Mouse (Mus musculus) spleen, postnatal 4 days (tissue): ENCODE measurements around the gene Olfr1396.
"Not testable (repeated sequence)": the region's sequence is repeated elsewhere in the genome, so short reads cannot be mapped to it uniquely, and the experiment has no call there.

Source experiments
- DNase-seq, 2 experiments: peaks; one replicate each; pipeline ENCODE4 v3.0.0; 2022; ENCODE audit warnings: low spot score in 2 of 2

Olfr1396 gene

GRCm38 (mm10) chr11:49090551-49090950 lies 24.1 kb downstream of the Olfr1396 start:
- no peak for DNase-seq

DNA sequence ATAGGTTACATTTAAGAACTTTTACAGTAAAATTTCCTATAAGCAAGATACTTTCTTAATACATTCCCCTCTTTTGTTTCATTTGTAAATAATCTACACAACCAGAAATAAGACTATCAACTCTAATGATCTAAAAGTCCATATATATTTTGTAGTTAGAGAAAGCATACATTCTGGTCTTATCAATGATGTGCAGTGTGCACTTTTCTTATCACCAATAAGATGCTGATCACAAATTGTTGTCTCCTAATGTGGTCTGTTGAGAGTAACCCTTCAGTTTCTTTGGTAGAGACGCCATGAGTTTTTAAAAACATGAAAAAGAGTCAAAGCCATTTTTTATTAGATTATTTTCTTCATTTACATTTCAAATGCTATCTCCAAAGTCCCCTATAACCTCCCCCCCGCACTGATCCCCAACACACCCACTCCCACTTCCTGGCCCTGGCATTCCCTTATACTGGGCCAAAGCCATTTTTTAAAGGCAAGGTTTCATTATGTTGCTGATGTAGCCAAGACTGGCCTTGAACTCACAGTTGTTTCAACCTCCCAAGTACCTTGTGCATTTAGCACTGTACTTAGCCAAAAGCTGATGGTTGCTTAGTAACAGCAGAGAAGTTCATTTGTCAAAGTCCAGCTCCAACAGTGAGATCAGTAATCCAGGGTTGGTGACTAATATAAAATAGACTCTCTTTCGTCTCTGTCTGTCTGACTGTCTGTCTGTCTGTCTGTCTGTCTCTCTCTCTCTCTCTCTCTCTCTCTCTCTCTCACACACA lies 24.8 kb downstream of the Olfr1396 start:
- DNase-seq = peak in 1 of 2 experiments; percentile 50

DNA sequence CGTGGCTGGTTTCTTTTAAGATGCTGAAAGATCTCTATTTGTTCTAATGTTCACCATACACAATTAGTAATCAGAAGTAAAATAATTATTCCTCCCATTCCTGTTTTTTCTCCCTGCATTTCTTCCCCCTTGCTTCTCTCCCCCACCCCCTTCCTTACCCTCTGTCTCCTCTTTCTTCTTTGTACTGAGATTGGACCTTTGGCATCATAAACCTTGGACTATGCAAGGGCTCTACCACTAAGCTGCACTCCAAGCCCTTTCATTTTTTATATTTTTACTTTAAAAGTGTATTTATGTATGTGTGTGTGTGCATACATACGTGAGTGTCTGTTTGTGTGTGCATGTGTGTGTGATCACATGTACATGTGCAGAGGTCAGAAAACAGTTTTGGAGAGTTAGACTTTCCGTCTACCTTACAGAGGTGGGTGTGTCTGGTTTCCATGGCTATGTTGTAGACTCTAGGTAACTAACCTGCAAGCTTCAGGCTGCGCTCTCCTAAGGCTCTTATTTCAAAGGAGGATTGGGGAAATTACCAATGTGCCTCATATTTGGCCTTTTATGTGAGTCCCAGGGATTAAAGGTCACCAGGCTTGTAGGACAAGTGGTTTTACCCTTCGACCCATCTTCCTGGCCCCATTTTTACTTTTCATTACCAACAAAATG lies 25.6 kb downstream of the Olfr1396 start:
- peak in 1 of 2 experiments; percentile 34 for DNase-seq

DNA sequence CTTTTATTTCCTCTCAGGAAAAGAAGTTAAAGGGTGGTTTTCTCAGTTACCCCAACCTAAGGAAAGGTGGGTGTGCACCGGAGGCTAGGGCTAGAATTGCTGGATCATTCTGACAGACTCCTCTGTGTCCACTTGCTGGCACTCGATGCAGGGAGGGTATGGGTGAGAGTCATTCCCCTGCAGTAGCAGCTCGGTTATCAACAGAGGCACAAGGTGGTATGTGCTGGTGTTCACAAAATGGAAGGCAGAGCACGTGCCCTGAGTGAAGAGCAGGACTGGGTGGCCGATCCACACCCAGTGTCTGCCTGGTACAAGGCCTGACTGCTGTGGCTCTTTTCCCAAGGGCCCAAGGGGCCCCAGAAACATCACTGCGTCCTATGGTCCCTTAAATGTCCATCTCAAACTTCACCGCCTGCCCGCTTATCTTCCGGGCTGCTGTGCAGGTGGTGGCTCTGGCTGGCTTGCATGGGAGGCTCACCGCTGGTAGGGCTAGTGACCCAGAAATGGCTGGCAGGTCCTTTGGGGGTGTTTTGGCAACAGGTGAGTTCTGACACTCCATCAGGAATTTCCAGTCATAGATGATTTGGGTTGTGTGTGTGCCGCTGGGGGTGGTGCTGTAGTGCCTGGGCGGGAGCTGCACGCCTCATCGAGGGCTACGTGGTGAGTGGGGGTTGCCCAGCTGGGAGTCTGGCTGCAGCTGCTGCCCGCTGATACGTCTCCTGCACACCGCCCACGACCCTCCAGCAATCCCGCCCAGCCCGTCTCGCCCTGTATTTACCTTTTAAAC lies 26.7 kb downstream of the Olfr1396 start:
- DNase-seq = peak; percentile 68 to 80

GRCm38 (mm10) chr11:49086858-49087361 lies 27.8 kb downstream of the Olfr1396 start:
- DNase-seq = no peak

GRCm38 (mm10) chr11:49084875-49085274 lies 29.8 kb downstream of the Olfr1396 start:
- DNase-seq = peak in 1 of 2 experiments; percentile 63

- DNase-seq = peak in 1 of 2 experiments; percentile 42
Observed at GRCm38 (mm10) chr11:49084385-49084784, 30.3 kb downstream of the Olfr1396 start.

- DNase-seq = no peak
Observed at GRCm38 (mm10) chr11:49083808-49084207, 30.9 kb downstream of the Olfr1396 start.

GRCm38 (mm10) chr11:49083146-49083545 lies 31.5 kb downstream of the Olfr1396 start:
- DNase-seq = no peak

DNA sequence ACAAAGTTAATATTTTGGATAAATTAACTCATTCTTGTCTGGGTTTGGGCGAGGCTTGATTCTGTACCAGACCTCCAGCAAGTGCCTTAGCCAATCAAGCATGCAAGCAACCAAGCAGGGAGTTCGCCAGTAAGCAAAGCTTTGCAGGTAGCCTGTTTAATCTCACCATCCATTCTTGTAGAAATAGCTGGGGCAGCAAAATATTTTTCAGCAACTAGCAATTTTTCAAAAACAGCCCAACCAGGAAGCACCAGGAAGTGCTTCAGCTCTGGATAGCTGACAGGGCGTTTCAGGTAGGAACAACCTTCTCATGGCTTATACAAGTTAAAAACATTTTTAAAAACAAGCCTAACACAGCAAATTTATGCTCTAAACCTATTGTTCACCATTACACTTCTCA lies 32.8 kb downstream of the Olfr1396 start:
- peak in 1 of 2 experiments; percentile 47 for DNase-seq

DNA sequence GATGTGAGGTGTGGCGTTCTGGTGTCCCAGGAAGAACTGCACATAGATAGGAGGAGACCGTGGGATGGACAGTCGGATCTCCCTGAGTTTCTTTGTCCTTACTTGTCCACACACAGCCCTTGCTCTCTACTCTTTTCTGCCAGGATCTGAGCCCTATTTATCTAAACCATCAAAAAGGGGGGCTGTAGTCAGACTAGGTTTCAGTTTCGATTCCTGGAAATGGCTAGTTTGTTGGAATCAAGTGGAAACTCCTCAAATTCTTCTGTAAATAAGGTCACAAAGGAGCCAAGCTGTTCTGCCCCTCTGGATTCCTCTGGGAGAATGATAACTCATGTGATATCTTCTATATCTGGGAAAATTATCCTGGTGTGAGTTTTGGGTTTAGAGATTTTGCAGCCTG lies 33.3 kb downstream of the Olfr1396 start:
- DNase-seq = peak in 1 of 2 experiments; percentile 52

GRCm38 (mm10) chr11:49080636-49081035 lies 34.0 kb downstream of the Olfr1396 start:
- DNase-seq = peak in 1 of 2 experiments; percentile 46

GRCm38 (mm10) chr11:49078719-49079118 lies 36.0 kb downstream of the Olfr1396 start:
- DNase-seq = no peak

DNA sequence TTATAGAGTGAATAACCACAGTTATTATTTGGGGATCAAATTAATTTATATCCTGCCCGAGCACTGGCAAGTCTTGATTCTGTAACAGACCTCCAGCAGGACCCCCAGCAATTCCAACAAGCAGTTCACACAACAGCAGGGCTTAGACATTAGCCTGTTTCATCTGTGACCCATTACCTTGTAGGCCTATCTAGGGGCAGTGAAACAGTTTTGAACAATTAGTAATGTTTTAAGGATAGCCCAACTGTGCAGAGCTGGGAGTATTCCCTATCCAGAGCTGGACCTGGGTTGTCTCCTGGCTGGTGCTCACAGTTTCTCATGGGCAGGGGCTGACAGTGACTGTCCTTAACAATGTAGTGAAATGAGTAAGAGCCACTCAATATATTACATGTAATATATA lies 37.7 kb downstream of the Olfr1396 start:
- DNase-seq = peak in 1 of 2 experiments; percentile 37

- peak in 1 of 2 experiments; percentile 52 for DNase-seq
Observed at GRCm38 (mm10) chr11:49076001-49076757, 38.5 kb downstream of the Olfr1396 start, which contains the start of gene Ifi47. Ifi47 (plus strand) TSS chr11:49076587.

DNA sequence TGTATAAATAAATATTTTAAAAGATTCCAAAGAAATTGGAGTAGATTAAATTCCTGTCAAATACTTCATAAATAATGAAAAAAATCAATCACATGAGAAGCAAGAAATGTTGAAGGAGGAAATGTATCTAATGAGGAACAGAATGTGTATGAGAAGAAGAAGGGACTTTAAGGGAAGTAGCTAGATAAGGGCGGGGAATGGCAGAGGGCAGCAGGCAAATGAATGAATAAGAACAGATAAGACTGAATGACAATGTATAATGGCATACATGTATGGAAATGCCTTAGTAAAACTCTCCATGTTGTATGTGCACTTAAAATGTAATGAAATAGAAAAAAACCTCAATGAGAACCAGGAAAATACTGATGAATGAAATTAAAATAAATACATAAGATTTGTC lies 46.3 kb downstream of the Olfr1396 start:
- no peak for DNase-seq

DNA sequence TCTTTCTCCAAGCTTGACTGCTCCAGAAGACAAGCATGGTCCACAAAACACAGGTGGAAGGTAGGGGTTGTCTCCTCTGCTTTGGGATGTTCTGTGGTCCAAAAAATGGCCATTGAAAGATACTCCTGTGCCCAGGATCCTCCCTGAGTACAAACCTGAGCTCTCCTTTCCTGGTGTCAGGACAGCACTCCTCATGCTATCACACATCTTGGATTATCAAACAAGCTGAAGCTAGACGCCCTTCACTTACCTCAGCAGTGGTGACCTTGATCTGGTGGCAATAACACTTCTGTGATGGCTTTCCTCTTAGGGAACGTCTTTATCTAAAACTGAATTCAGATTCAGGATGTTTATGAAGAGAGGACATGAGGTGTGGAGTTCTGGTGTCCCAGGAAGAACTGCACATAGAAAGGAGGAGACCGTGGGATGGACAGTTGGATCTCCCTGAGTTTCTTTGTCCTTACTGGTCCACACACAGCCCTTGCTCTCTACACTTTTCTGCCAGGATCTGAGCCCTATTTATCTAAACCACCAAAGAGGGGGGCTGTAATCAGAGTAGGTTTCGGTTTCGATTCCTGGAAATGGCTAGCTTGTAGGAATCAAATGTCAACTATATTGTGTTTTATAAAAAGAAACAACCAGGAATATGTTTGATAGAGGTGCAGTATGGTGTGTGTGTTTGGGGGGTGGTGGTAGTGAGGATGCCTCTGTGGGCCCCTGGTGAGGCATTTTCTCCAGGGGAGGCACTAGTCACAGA lies 50.8 kb downstream of the Olfr1396 start, which contains the start of gene Tgtp2:
Tgtp2 (minus strand) TSS at position 494 of the 757 bp plus-strand sequence.
- not testable (repeated sequence) for DNase-seq

DNA sequence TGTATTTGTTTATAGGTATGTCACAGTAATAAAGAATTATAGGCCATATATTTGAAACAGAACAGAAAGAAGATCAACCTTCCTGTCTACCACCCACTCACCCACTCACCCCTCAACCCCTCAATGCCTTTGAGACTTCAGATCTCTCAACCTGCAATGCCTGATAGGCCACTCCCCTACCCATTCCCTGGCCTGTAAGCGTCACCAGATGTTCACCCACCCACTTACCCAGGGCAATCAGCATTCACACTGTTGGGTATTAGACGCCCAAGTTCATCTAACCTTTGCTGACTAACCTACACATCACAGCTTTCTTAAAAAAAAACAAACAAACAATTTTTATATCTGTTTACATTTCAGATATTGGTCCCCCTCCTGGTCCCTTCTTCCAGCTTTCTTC lies 52.8 kb downstream of the Olfr1396 start:
- not testable (repeated sequence) for DNase-seq

GRCm38 (mm10) chr11:49060061-49060460 lies 54.6 kb downstream of the Olfr1396 start:
- DNase-seq = not testable (repeated sequence)
